Comparison of ENCODE assay signal across 8 mouse cellular contexts in the genomic region with DNA sequence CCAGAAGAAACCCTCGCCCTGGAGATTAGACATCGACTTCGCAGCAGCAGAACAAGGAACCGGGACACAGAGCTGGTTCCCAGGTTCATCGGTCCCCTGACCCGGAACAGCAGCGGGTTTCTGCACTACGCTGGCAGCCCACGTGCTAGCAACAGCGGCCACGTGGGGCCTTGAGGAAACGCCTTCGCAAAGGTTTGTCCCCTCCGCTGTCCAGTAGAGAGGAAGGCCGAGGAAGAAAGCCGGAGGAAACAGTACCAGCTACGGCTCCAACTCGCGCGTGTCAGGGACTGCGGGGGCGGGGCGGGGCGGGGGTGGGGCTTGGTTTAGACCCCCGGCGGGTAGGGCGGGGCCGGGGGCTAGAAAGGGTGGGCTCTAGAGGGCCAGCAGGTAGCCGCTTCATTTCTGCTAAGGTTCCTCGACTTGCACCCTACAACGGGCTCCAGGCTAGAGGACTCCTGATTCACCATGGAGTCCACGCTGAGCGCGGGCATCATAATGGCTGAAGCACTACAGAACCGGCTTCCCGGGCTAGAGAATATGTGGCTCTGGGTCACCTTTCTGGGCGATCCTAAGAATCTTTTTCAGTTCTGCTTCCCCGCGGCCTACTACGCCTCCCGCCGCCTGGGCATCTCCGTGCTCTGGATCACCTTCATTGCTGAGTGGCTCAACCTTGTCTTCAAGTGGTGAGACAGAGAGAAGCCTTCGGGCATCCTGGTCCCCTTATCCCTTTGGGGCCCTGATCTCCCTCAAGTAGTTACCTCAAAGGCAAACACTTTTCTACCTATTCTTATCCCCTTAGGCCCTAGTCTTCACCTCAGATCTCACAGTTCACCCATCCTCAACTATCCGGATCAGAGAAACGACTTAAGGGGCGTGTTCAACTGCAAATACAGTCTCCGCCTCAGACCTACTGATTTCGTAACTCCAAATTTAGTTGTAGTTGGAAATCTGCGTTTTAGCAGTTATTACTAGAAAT. TPM values are rescaled to one million over a fixed set of nuclear protein-coding genes. Genes with fewer than 3 reads are reported as not detected.
A peak's percentile ranks its signal among the peaks of the same experiment; 100 is the strongest.
DNase-seq lines count a peak whose midpoint lies in the region; ATAC-seq and TF ChIP-seq lines count a peak whose summit lies in the region.

Gene G6pc3 (plus strand): TSS at position 160 of the 976 bp plus-strand sequence.

- WGBS in forebrain, embryonic 14.5 days, result 3% methylated on average over 48 of the region's 50 CpGs
- WGBS in large intestine, adult 2 months, result under 1% methylated on average over 50 of the region's 50 CpGs
- WGBS in liver, embryonic 16.5 days (ENCODE audit: insufficient replicate concordance), result 1% methylated on average over 50 of the region's 50 CpGs
- WGBS in neural tube, embryonic 12.5 days, result 3% methylated on average over 50 of the region's 50 CpGs
- 1% methylated on average over 49 of the region's 50 CpGs for WGBS in stomach, postnatal 0 days

- H3K27ac ChIP-seq in forebrain, embryonic 14.5 days (ENCODE audit: low read depth, low read length), result 0 out of 2 replicates have a peak within 1 kb of the TSS, but pooled peaks have one; percentile 34
- peak within 1 kb of the TSS; percentile 37; the same call in 1 of the 2 replicates for H3K27ac ChIP-seq in liver, embryonic 16.5 days (ENCODE audit: low read length)
- H3K27ac ChIP-seq in neural tube, embryonic 12.5 days, result no peak within 1 kb of the TSS
- H3K27ac ChIP-seq in stomach, postnatal 0 days (replicated peaks), result peak within 1 kb of the TSS; percentile 80

- peak within 1 kb of the TSS; percentile 58 for H3K4me2 ChIP-seq in forebrain, embryonic 14.5 days (ENCODE audit: low read length)
- H3K4me2 ChIP-seq in liver, embryonic 16.5 days (ENCODE audit: low read depth, low read length), result peak within 1 kb of the TSS; percentile 89
- peak within 1 kb of the TSS; percentile 63 for H3K4me2 ChIP-seq in neural tube, embryonic 12.5 days (replicated peaks)
- H3K4me2 ChIP-seq in stomach, postnatal 0 days (replicated peaks; ENCODE audit: low read depth), result peak within 1 kb of the TSS; percentile 83

- ATAC-seq in forebrain, embryonic 14.5 days, result peak; percentile 72
- peak; percentile 65 for ATAC-seq in liver, embryonic 16.5 days (ENCODE audit: low read depth)
- peak; percentile 74 for ATAC-seq in neural tube, embryonic 12.5 days (ENCODE audit: low FRiP score, low read depth)
- peak; percentile 88 for ATAC-seq in stomach, postnatal 0 days (ENCODE audit: low FRiP score, low TSS enrichment)

- H3K4me3 ChIP-seq in forebrain, embryonic 14.5 days (ENCODE audit: low read depth, low read length), result peak within 1 kb of the TSS; percentile 51
- peak within 1 kb of the TSS; percentile 62 for H3K4me3 ChIP-seq in liver, embryonic 16.5 days (ENCODE audit: low read depth, low read length)
- peak within 1 kb of the TSS; percentile 47 for H3K4me3 ChIP-seq in neural tube, embryonic 12.5 days
- peak within 1 kb of the TSS; percentile 64 for H3K4me3 ChIP-seq in stomach, postnatal 0 days (ENCODE audit: low read depth, low read length)

- peak; percentile 86 for DNase-seq in ES-CJ7 (ENCODE audit: low read depth, low spot score)
- DNase-seq in cerebellum, adult 11 months, result peak; percentile 85
- peak; percentile 92 for DNase-seq in forebrain, embryonic 14.5 days (ENCODE audit: low spot score)
- peak; percentile 92 to 95 for DNase-seq in heart, postnatal 10 days
- DNase-seq in large intestine, adult 2 months (ENCODE audit: low read depth, low spot score), result peak; percentile 81
- DNase-seq in stomach, postnatal 0 days (ENCODE audit: low spot score), result peak; percentile 90

- no peak for TF ChIP-seq CTCF in stomach, postnatal 0 days (IDR thresholded peaks at IDR 0.05; ENCODE audit: low read depth)

- peaks cover 18% of the 10 kb centered on the region for H3K36me3 ChIP-seq in forebrain, embryonic 14.5 days (ENCODE audit: control insufficient read depth, insufficient read depth, low read length)
- no peaks in the 10 kb centered on the region for H3K36me3 ChIP-seq in liver, embryonic 16.5 days (ENCODE audit: control insufficient read depth, insufficient read depth)
- peaks cover 26% of the 10 kb centered on the region for H3K36me3 ChIP-seq in neural tube, embryonic 12.5 days
- no peaks in the 10 kb centered on the region; the same call in 1 of the 2 replicates for H3K36me3 ChIP-seq in stomach, postnatal 0 days (ENCODE audit: control insufficient read depth, insufficient read depth, low read length)

- H3K27me3 ChIP-seq in forebrain, embryonic 14.5 days (replicated peaks; ENCODE audit: control insufficient read depth, insufficient read depth, low read length), result no peaks in the 10 kb centered on the region
- H3K27me3 ChIP-seq in liver, embryonic 16.5 days (ENCODE audit: control insufficient read depth, insufficient read depth, low read depth, low read length), result no peaks in the 10 kb centered on the region
- H3K27me3 ChIP-seq in neural tube, embryonic 12.5 days (replicated peaks), result no peaks in the 10 kb centered on the region
- H3K27me3 ChIP-seq in stomach, postnatal 0 days (ENCODE audit: control insufficient read depth, insufficient read depth, low read length), result no peaks in the 10 kb centered on the region

- intact Hi-C loops in heart, postnatal 10 days (cut with DNase I), result no loop called here

- H3K4me1 ChIP-seq in forebrain, embryonic 14.5 days (ENCODE audit: control insufficient read depth, insufficient read depth, low read length), result peaks cover 9% of the 10 kb centered on the region
- peaks cover 25% of the 10 kb centered on the region for H3K4me1 ChIP-seq in liver, embryonic 16.5 days (ENCODE audit: control insufficient read depth, low read depth, low read length)
- H3K4me1 ChIP-seq in neural tube, embryonic 12.5 days, result peaks cover 21% of the 10 kb centered on the region
- no peaks in the 10 kb centered on the region for H3K4me1 ChIP-seq in stomach, postnatal 0 days (replicated peaks; ENCODE audit: control insufficient read depth, insufficient read depth)

- no peaks in the 10 kb centered on the region for H3K9me3 ChIP-seq in forebrain, embryonic 14.5 days (replicated peaks; ENCODE audit: control insufficient read depth, low read length)
- no peaks in the 10 kb centered on the region for H3K9me3 ChIP-seq in liver, embryonic 16.5 days (replicated peaks; ENCODE audit: control insufficient read depth, low read length)
- no peaks in the 10 kb centered on the region for H3K9me3 ChIP-seq in neural tube, embryonic 12.5 days
- H3K9me3 ChIP-seq in stomach, postnatal 0 days (ENCODE audit: control insufficient read depth, low read length), result no peaks in the 10 kb centered on the region

- TF ChIP-seq EP300 in stomach, postnatal 0 days (optimal IDR thresholded peaks at IDR 0.05), result peak; percentile 24

- peak within 1 kb of the TSS; percentile 72 for H3K9ac ChIP-seq in forebrain, embryonic 14.5 days (ENCODE audit: low read length)
- peak within 1 kb of the TSS; percentile 62 for H3K9ac ChIP-seq in liver, embryonic 16.5 days (ENCODE audit: low read depth, low read length)
- peak within 1 kb of the TSS; percentile 62 for H3K9ac ChIP-seq in neural tube, embryonic 12.5 days
- H3K9ac ChIP-seq in stomach, postnatal 0 days (ENCODE audit: low read length), result peak within 1 kb of the TSS; percentile 62

RNA-seq across cellular contexts. Expression of gene G6pc3, which starts in this region (rescaled TPM):
- 24.6 and 24.8 TPM in 2 replicates for polyA plus RNA-seq in forebrain, embryonic 14.5 days (2014; fragmentation: Nextera tagmentation; extraction: Ambion mirVana)
- 10 to 100 TPM; 37.9 to 38.1 TPM for total RNA-seq in heart, postnatal 10 days (2021)
- polyA plus RNA-seq in large intestine, adult 2 months (2012; rRNA removed), result 72.0 and 72.6 TPM in 2 replicates
- polyA plus RNA-seq in liver, embryonic 16.5 days (2015; fragmentation: Nextera tagmentation; extraction: Ambion mirVana), result 7.7 and 8.2 TPM in 2 replicates
- 29.6 and 30.8 TPM in 2 replicates for polyA plus RNA-seq in neural tube, embryonic 12.5 days (2016; fragmentation: Nextera tagmentation; extraction: Ambion mirVana)
- polyA plus RNA-seq in stomach, postnatal 0 days (2015; fragmentation: Nextera tagmentation; extraction: Ambion mirVana), result 19.2 and 19.4 TPM in 2 replicates
